Mouse (Mus musculus) forebrain, embryonic 14.5 days (tissue): Measurements from ENCODE around the gene Prss57. TPM values are rescaled to one million over a fixed set of nuclear protein-coding genes. Genes with fewer than 3 reads are reported as not detected.

Source experiments
- ATAC-seq: fragments of 200-750 bp; cut with Nextera tagmentation; 2 replicates; pipeline ENCODE4 v1.8.0; 2017; ENCODE audit warnings: mild to moderate bottlenecking, moderate library complexity
- DNase-seq: peaks from one replicate; pipeline ENCODE4 v3.0.0-alpha.2; 2015; ENCODE audit warnings: low spot score
- H3K27ac ChIP-seq: fragments of 300-500 bp; sonication (generic); 2 replicates; pipeline ENCODE4 v1.5.1; 2014; ENCODE audit warnings: low read depth, mild to moderate bottlenecking, control low read depth, low read length, moderate library complexity
- H3K27me3 ChIP-seq: fragments of 300-500 bp; sonication (generic); replicated peaks from 2 replicates; pipeline ENCODE4 v1.6.1; 2014; ENCODE audit warnings: low read length, control low read depth, mixed read lengths; ENCODE audit not compliant: control insufficient read depth, insufficient read depth
- H3K36me3 ChIP-seq: fragments of 300-500 bp; sonication (generic); 2 replicates; pipeline ENCODE4 v1.6.1; 2014; ENCODE audit warnings: low read length, control low read depth; ENCODE audit not compliant: control insufficient read depth, insufficient read depth
- H3K4me1 ChIP-seq: fragments of 300-500 bp; sonication (generic); 2 replicates; pipeline ENCODE4 v1.6.1; 2014; ENCODE audit warnings: antibody characterized with exemption, low read length, control low read depth; ENCODE audit not compliant: control insufficient read depth, insufficient read depth
- H3K4me2 ChIP-seq: fragments of 300-500 bp; sonication (generic); 2 replicates; pipeline ENCODE4 v1.6.1; 2014; ENCODE audit warnings: mild to moderate bottlenecking, control low read depth, low read length
- H3K4me3 ChIP-seq: fragments of 300-500 bp; sonication (generic); 2 replicates; pipeline ENCODE4 v1.5.1; 2014; ENCODE audit warnings: low read depth, low read length, control low read depth
- H3K9ac ChIP-seq: fragments of 300-500 bp; sonication (generic); 2 replicates; pipeline ENCODE4 v1.6.1; 2014; ENCODE audit warnings: mild to moderate bottlenecking, low read length, control low read depth, moderate library complexity
- H3K9me3 ChIP-seq: fragments of 300-500 bp; sonication (generic); replicated peaks from 2 replicates; pipeline ENCODE4 v1.6.1; 2016; ENCODE audit warnings: low read length, control low read depth, mixed read lengths; ENCODE audit not compliant: control insufficient read depth
- WGBS: fragments of 180-500 bp; shearing (Covaris S2); extraction: QIAGEN DNeasy Blood & Tissue Kit; methylation state at CpG from one replicate; pipeline ENCODE4 v1.1.7; 2014; 5-methylcytosine and 5-hydroxymethylcytosine counted together
- polyA plus RNA-seq: library from polyadenylated mRNA; unstranded; fragments of >200 nt; fragmentation: Nextera tagmentation; extraction: Ambion mirVana; gene quantifications from 2 replicates; pipeline ENCODE4 v1.2.1, GENCODE M21; 2014

Prss57 gene
- polyA plus RNA-seq, 1 experiment from 2014 or later, result 0.37 TPM

DNA sequence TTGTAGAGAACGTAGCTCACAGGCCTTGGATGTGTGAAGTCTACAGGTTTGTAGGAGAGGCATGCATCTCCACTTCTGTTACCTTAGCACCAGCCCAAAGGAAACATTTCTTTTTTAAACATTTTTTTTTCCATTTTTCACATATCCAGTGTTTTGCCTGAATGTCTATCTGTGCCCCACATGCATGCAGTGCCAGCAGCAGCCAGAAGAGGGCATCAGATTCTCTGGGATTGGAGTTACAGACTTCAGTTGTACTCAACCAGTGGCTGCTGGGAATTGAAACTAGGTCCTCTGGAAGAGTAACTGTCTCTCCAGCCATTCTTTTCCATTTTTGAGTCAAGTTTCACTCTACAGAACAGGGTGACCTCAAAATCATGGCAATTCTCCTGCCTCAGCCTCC is 58.3 kb downstream of the Prss57 start:
- Histone ChIP-seq H3K36me3 (peaks cover 38% of the 10 kb centered on the region), H3K4me2 (no peak overlapping the region), H3K27me3 (0 out of 2 replicates have a peak, but pooled peaks cover 2% of the 10 kb centered on the region), H3K27ac (no peak overlapping the region), H3K9ac (no peak overlapping the region), H3K9me3 (0 out of 2 replicates have a peak, but pooled peaks cover 2% of the 10 kb centered on the region), H3K4me3 (no peak overlapping the region), H3K4me1 (no peaks in the 10 kb centered on the region)
- DNase-seq (no peak), ATAC-seq (no peak)
- WGBS, result 96% methylated on average over 1 of the region's 1 CpGs

Other genes with a start within 250 kb of the Prss57 start
- gene Mier2, start 235.8 kb downstream of the Prss57 start, polyA plus RNA-seq, result 35.3 and 43.7 TPM in 2 replicates
- gene Theg, start 203.6 kb downstream of the Prss57 start, polyA plus RNA-seq, result not detected in 2 replicates
- gene C2cd4c, start 176.9 kb downstream of the Prss57 start, polyA plus RNA-seq, result 0.46 and 0.52 TPM in 2 replicates
- gene Shc2, start 153.0 kb downstream of the Prss57 start, polyA plus RNA-seq, result 5.9 and 6.5 TPM in 2 replicates
- 0.14 and 0.17 TPM in 2 replicates for gene Odf3l2, start 145.2 kb downstream of the Prss57 start, polyA plus RNA-seq
- 1.1 and 1.2 TPM in 2 replicates for gene Madcam1, start 126.4 kb downstream of the Prss57 start, polyA plus RNA-seq
- gene Tpgs1, start 121.6 kb downstream of the Prss57 start, polyA plus RNA-seq, result 101 and 105 TPM in 2 replicates
- gene Cdc34, start 108.8 kb downstream of the Prss57 start, polyA plus RNA-seq, result 76.0 and 76.9 TPM in 2 replicates
- gene Gzmm, start 101.9 kb downstream of the Prss57 start, polyA plus RNA-seq, result 1.4 and 1.5 TPM in 2 replicates
- 725 and 788 TPM in 2 replicates for gene Bsg, start 86.5 kb downstream of the Prss57 start, polyA plus RNA-seq
- 0.32 and 0.56 TPM in 2 replicates for gene Hcn2, start 74.3 kb downstream of the Prss57 start, polyA plus RNA-seq
- 32.1 and 33.4 TPM in 2 replicates for gene Polrmt, start 44.4 kb downstream of the Prss57 start, polyA plus RNA-seq
- gene Fgf22, start 35.9 kb downstream of the Prss57 start, polyA plus RNA-seq, result 0.28 and 0.38 TPM in 2 replicates
- 60.6 and 75.7 TPM in 2 replicates for gene Rnf126, start 24.0 kb downstream of the Prss57 start, polyA plus RNA-seq
- gene Fstl3, start 13.7 kb downstream of the Prss57 start, polyA plus RNA-seq, result 0.58 and 0.96 TPM in 2 replicates
- 182 and 257 TPM in 2 replicates for gene Palm, start 2.6 kb upstream of the Prss57 start, polyA plus RNA-seq
- 0.41 and 0.51 TPM in 2 replicates for gene Misp, start 30.0 kb upstream of the Prss57 start, polyA plus RNA-seq
- 98.2 and 109 TPM in 2 replicates for gene Ptbp1, start 63.5 kb upstream of the Prss57 start, polyA plus RNA-seq
- 16.9 and 17.1 TPM in 2 replicates for gene Prtn3, start 83.5 kb upstream of the Prss57 start, polyA plus RNA-seq
- 224 and 298 TPM in 2 replicates for gene Plppr3, start 83.7 kb upstream of the Prss57 start, polyA plus RNA-seq
- gene Elane, start 95.3 kb upstream of the Prss57 start, polyA plus RNA-seq, result 0.36 TPM in 1 of 2 replicates, not detected in the other
- gene Cfd, start 99.9 kb upstream of the Prss57 start, polyA plus RNA-seq, result not detected in 2 replicates
- gene Med16, start 118.0 kb upstream of the Prss57 start, polyA plus RNA-seq, result 40.5 and 47.6 TPM in 2 replicates
- gene Gm26602, start 119.9 kb upstream of the Prss57 start, polyA plus RNA-seq, result 6.0 and 21.9 TPM in 2 replicates
- 1.6 and 1.8 TPM in 2 replicates for gene Kiss1r, start 126.0 kb upstream of the Prss57 start, polyA plus RNA-seq
- gene R3hdm4, start 130.2 kb upstream of the Prss57 start, polyA plus RNA-seq, result 175 and 197 TPM in 2 replicates
- 1.1 and 2.3 TPM in 2 replicates for gene Arid3a, start 136.1 kb upstream of the Prss57 start, polyA plus RNA-seq
- 96.4 and 101 TPM in 2 replicates for gene Wdr18, start 169.2 kb upstream of the Prss57 start, polyA plus RNA-seq
- 0.23 and 0.40 TPM in 2 replicates for gene Grin3b, start 179.8 kb upstream of the Prss57 start, polyA plus RNA-seq
- gene Tmem259, start 193.4 kb upstream of the Prss57 start, polyA plus RNA-seq, result 10.5 and 13.4 TPM in 2 replicates
- gene Cnn2, start 197.6 kb upstream of the Prss57 start, polyA plus RNA-seq, result 33.2 and 40.0 TPM in 2 replicates
- 2.1 and 3.1 TPM in 2 replicates for gene Abca7, start 205.5 kb upstream of the Prss57 start, polyA plus RNA-seq
- 1.1 and 1.5 TPM in 2 replicates for gene Arhgap45, start 225.7 kb upstream of the Prss57 start, polyA plus RNA-seq
- gene Polr2e, start 248.8 kb upstream of the Prss57 start, polyA plus RNA-seq, result 205 and 219 TPM in 2 replicates